Mouse (Mus musculus) ovary, adult 2 months (tissue): Measurements from ENCODE around the gene Bhlhe40. TPM values are rescaled to one million over a fixed set of nuclear protein-coding genes. Genes with fewer than 3 reads are reported as not detected.

Source experiments
- polyA plus RNA-seq: library from polyadenylated mRNA; depleted of rRNA; stranded (reverse); fragments of >200 nt; gene quantifications from 2 replicates; pipeline ENCODE4 v1.2.3, GENCODE M21; 2012; rRNA removed

The Bhlhe40 gene
- polyA plus RNA-seq = 9.8 and 12.9 TPM in 2 replicates

DNA sequence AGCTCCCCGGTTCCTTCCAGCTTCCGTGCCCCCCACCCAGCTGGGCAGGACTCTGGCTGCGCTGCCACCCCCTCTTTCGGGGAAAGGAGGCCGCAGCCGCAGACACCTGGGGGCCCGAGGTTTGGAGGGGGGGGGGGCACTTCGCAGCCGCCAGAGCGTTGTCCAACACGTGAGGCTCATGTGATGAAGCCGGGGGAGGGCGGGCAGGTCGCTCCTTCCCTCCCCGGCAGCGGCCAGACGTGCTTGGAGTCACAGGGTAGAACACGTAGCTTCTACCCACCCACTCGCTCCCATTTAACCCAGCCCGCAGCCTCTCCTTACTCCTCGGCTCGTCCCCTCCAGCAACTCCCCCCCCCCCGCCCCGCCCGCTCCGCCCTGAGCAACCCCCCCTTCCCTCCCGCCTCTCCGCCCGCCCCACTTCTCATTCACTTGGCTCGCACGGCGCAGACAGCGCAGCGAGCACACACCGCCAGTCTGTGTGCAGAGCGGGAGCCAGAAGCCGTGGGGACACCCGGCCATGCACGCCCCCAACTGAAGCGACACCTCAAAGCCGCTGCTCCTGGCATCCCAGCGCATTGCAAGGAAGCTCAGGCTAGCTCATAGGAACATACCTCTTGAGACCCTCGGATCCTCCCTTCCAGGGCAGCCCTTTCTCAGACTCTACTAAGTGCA, at the start of gene Bhlhe40:
TSS of gene Bhlhe40 (plus strand) at position 424 of the 672 bp plus-strand sequence.

Other genes with a start within 250 kb of the Bhlhe40 start
- 12.4 and 14.4 TPM in 2 replicates for gene Arl8b, start 122.5 kb downstream of the Bhlhe40 start, polyA plus RNA-seq
- gene Edem1, start 168.0 kb downstream of the Bhlhe40 start, polyA plus RNA-seq = 21.8 and 31.8 TPM in 2 replicates